Mouse (Mus musculus): ENCODE measurements around the gene Agtpbp1. TPM values are rescaled to one million over a fixed set of nuclear protein-coding genes. Genes with fewer than 3 reads are reported as not detected.

Agtpbp1 gene
- total and polyA plus RNA-seq, 3 experiments = 24.2 to 117 (median 33.7) TPM

DNA sequence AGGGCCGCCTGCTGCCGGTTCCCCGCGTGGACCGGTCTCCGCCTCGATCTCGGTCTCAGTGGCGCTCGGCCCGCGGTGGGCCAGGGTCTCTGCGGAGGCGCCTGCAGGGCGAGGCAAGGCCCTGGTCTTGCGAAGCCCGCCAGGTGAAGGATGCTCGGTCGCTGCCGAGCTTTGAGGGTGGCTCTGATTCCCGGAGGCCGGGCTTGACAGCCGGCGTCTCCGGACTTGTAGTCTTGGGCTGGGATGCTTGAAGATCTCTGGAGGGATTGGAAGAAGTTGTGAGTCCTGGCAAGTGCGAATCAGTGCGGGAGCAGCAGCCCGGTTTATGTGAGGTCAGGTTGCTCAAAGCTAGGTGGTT is 600 bp upstream of the Agtpbp1 start:
- H3K4me3 ChIP-seq (ENCODE audit: control insufficient read depth in 1 of 2, insufficient read depth in 1 of 2, low read depth in 2 of 2, low read length in 2 of 2) = peak overlapping the region; percentile 59 to 95
- no peaks in the 10 kb centered on the region for H3K27me3 ChIP-seq (ENCODE audit: control insufficient read depth in 1 of 2, insufficient read depth in 2 of 2, low read length in 2 of 2)
- H3K4me1 ChIP-seq (ENCODE audit: control insufficient read depth in 1 of 2, insufficient read depth in 2 of 2, low read length in 2 of 2) = peaks cover 3 to 16% of the 10 kb centered on the region in 2 experiments; a peak in 3 of 4 replicates
- no peak for TF ChIP-seq HCFC1 (IDR thresholded peaks at IDR 0.05; ENCODE audit: low read depth, low read length)
- peak; percentile 38; the same call in 1 of the 2 replicates for TF ChIP-seq SIN3A (IDR thresholded peaks at IDR 0.05; ENCODE audit: low read length)
- peak; percentile 53 for DNase-seq (ENCODE audit: low read depth, low spot score)
- peak overlapping the region; percentile 93 for H3K9ac ChIP-seq (ENCODE audit: control insufficient read depth, low read depth, low read length, poor library complexity, severe bottlenecking)
- no peaks in the 10 kb centered on the region for H3K9me3 ChIP-seq (replicated peaks; ENCODE audit: insufficient read depth, low read length)
- peak overlapping the region; percentile 17; the same call in 1 of the 2 replicates for H3K27ac ChIP-seq (ENCODE audit: control insufficient read depth, low read depth, low read length)
- H3K36me3 ChIP-seq (ENCODE audit: control insufficient read depth in 1 of 2, insufficient read depth in 2 of 2, low read length in 2 of 2) = peaks cover 0 to 20% of the 10 kb centered on the region in 2 experiments; a peak in 2 of 4 replicates
- H3K79me2 ChIP-seq (ENCODE audit: control insufficient read depth, insufficient read depth, low read length, poor library complexity) = peaks cover 21% of the 10 kb centered on the region

GRCm38 (mm10) chr13:59584481-59584880 is 546 bp downstream of the Agtpbp1 start:
- peak; percentile 66 for DNase-seq (ENCODE audit: low read depth, low spot score)
- H3K4me1 ChIP-seq (ENCODE audit: control insufficient read depth in 1 of 2, insufficient read depth in 2 of 2, low read length in 2 of 2) = peaks cover 3 to 16% of the 10 kb centered on the region in 2 experiments; a peak in 3 of 4 replicates
- peaks cover 0 to 20% of the 10 kb centered on the region in 2 experiments; a peak in 2 of 4 replicates for H3K36me3 ChIP-seq (ENCODE audit: control insufficient read depth in 1 of 2, insufficient read depth in 2 of 2, low read length in 2 of 2)
- TF ChIP-seq CTCF (IDR thresholded peaks at IDR 0.05 in 2 of 3, conservative IDR thresholded peaks at IDR 0.05 in 1 of 3; ENCODE audit: control insufficient read depth in 1 of 3, insufficient read depth in 1 of 3, low read depth in 2 of 3, low read length in 3 of 3, poor library complexity in 1 of 3, severe bottlenecking in 1 of 3) (peak in 2 of 3 experiments; percentile 23 to 37; a peak in 2 of 6 replicates), MAFK (IDR thresholded peaks at IDR 0.05; ENCODE audit: borderline replicate concordance, low read depth, low read length) (no peak)
- H3K4me3 ChIP-seq (ENCODE audit: control insufficient read depth in 1 of 2, insufficient read depth in 1 of 2, low read depth in 2 of 2, low read length in 2 of 2) = peak overlapping the region; percentile 56 to 72
- peak overlapping the region; percentile 68 for H3K9ac ChIP-seq (ENCODE audit: control insufficient read depth, low read depth, low read length, poor library complexity, severe bottlenecking)
- H3K9me3 ChIP-seq (replicated peaks; ENCODE audit: insufficient read depth, low read length) = no peaks in the 10 kb centered on the region
- H3K79me2 ChIP-seq (ENCODE audit: control insufficient read depth, insufficient read depth, low read length, poor library complexity) = peaks cover 19% of the 10 kb centered on the region
- H3K27ac ChIP-seq (ENCODE audit: control insufficient read depth, low read depth, low read length) = peak overlapping the region; percentile 88
- H3K27me3 ChIP-seq (ENCODE audit: control insufficient read depth in 1 of 2, insufficient read depth in 2 of 2, low read length in 2 of 2) = no peaks in the 10 kb centered on the region

DNA sequence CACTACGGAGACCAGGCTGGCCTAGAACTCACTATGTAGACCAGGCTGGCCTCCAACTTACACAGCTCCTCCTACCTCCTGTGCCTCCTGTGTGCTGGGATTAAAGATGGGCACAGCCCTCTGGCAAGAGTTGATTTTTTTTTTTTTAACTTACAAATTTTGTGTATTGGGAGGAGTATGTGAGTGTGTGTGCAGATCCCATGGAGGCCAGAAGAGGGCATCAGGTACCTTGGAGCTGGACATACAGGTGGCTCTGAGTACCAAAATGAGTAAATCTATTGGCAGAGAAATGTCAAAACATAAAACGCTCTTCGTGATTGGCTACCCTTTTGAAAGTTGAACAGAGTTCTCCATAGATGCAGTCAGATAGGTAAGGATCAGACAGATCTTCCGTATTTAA is 4.1 kb downstream of the Agtpbp1 start:
- Histone ChIP-seq H3K27ac (ENCODE audit: control insufficient read depth, low read depth, low read length) (no peak overlapping the region), H3K4me3 (ENCODE audit: control insufficient read depth in 1 of 2, insufficient read depth in 1 of 2, low read depth in 2 of 2, low read length in 2 of 2) (no peak overlapping the region), H3K4me1 (ENCODE audit: control insufficient read depth in 1 of 2, insufficient read depth in 2 of 2, low read length in 2 of 2) (peaks cover 3% of the 10 kb centered on the region in 2 experiments; a peak in 3 of 4 replicates), H3K36me3 (ENCODE audit: control insufficient read depth in 1 of 2, insufficient read depth in 2 of 2, low read length in 2 of 2) (peaks cover 0 to 3% of the 10 kb centered on the region in 2 experiments; a peak in 2 of 4 replicates), H3K9me3 (replicated peaks; ENCODE audit: insufficient read depth, low read length) (no peaks in the 10 kb centered on the region), H3K79me2 (ENCODE audit: control insufficient read depth, insufficient read depth, low read length, poor library complexity) (peaks cover 7% of the 10 kb centered on the region), H3K9ac (ENCODE audit: control insufficient read depth, low read depth, low read length, poor library complexity, severe bottlenecking) (no peak overlapping the region), H3K27me3 (ENCODE audit: control insufficient read depth in 1 of 2, insufficient read depth in 2 of 2, low read length in 2 of 2) (no peaks in the 10 kb centered on the region)
- peak; percentile 53 for DNase-seq (ENCODE audit: low read depth, low spot score)
- TF ChIP-seq POLR2AphosphoS5 (IDR thresholded peaks at IDR 0.05; ENCODE audit: borderline replicate concordance, low read depth, low read length) = no peak
- TF ChIP-seq POLR2AphosphoS2 (IDR thresholded peaks at IDR 0.05; ENCODE audit: low read length) = no peak
- no peak for TF ChIP-seq MXI1 (IDR thresholded peaks at IDR 0.05; ENCODE audit: low read depth, low read length)
- no peak for TF ChIP-seq TBP (IDR thresholded peaks at IDR 0.05; ENCODE audit: low read depth, low read length)
- no peak for TF ChIP-seq GABPA (IDR thresholded peaks at IDR 0.05; ENCODE audit: low read depth, low read length)
- TF ChIP-seq CHD2 (IDR thresholded peaks at IDR 0.05; ENCODE audit: low read length) = no peak
- no peak for TF ChIP-seq MYC (IDR thresholded peaks at IDR 0.05; ENCODE audit: low read depth, low read length)
- no peak for TF ChIP-seq JUND (IDR thresholded peaks at IDR 0.05; ENCODE audit: low read depth, low read length)
- peak; percentile 43 for TF ChIP-seq SMC3 (IDR thresholded peaks at IDR 0.05; ENCODE audit: low read depth, low read length)
- no peak for TF ChIP-seq ELF1 (IDR thresholded peaks at IDR 0.05; ENCODE audit: low read depth, low read length)
- no peak for TF ChIP-seq MAFK (IDR thresholded peaks at IDR 0.05; ENCODE audit: borderline replicate concordance, low read depth, low read length)
- TF ChIP-seq ETS1 (IDR thresholded peaks at IDR 0.05; ENCODE audit: low read depth, low read length) = no peak
- no peak for TF ChIP-seq CHD1 (IDR thresholded peaks at IDR 0.05; ENCODE audit: low read depth, low read length)
- TF ChIP-seq POLR2A (IDR thresholded peaks at IDR 0.05; ENCODE audit: control insufficient read depth in 1 of 2, insufficient read depth in 1 of 2, low read depth in 1 of 2, low read length in 2 of 2, poor library complexity in 1 of 2) = no peak
- TF ChIP-seq GATA1 (IDR thresholded peaks at IDR 0.05; ENCODE audit: low read depth, low read length) = no peak
- peak; percentile 41 for TF ChIP-seq RAD21 (IDR thresholded peaks at IDR 0.05; ENCODE audit: low read depth, low read length)
- no peak for TF ChIP-seq USF1 (IDR thresholded peaks at IDR 0.05; ENCODE audit: low read depth, low read length)
- peak; percentile 30 to 47 (median 32); a peak in 4 of 6 replicates for TF ChIP-seq CTCF (IDR thresholded peaks at IDR 0.05 in 2 of 3, conservative IDR thresholded peaks at IDR 0.05 in 1 of 3; ENCODE audit: control insufficient read depth in 1 of 3, insufficient read depth in 1 of 3, low read depth in 2 of 3, low read length in 3 of 3, poor library complexity in 1 of 3, severe bottlenecking in 1 of 3)
- TF ChIP-seq MYB (IDR thresholded peaks at IDR 0.05; ENCODE audit: low read depth, low read length) = no peak
- TF ChIP-seq MAX (IDR thresholded peaks at IDR 0.05; ENCODE audit: low read length) = no peak
- TF ChIP-seq ZNF384 (IDR thresholded peaks at IDR 0.05; ENCODE audit: low read depth, low read length) = peak; percentile 57; the same call in 1 of the 2 replicates
- peak; percentile 33 for TF ChIP-seq ZC3H11A (IDR thresholded peaks at IDR 0.05; ENCODE audit: low read depth, low read length)
- no peak for TF ChIP-seq EP300 (IDR thresholded peaks at IDR 0.05; ENCODE audit: low read depth in 1 of 2, low read length in 2 of 2)
